Comparison of ENCODE assay signal across 8 mouse cellular contexts in genomic region chr14:105896791-105897568, GRCm38 (mm10). TPM values are rescaled to one million over a fixed set of nuclear protein-coding genes. Genes with fewer than 3 reads are reported as not detected.
A peak's percentile ranks its signal among the peaks of the same experiment; 100 is the strongest.
DNase-seq lines count a peak whose midpoint lies in the region; ATAC-seq and TF ChIP-seq lines count a peak whose summit lies in the region.

Gene Spry2 (minus strand): TSS chr14:105896819.

- no peaks in the 10 kb centered on the region; the same call in 1 of the 2 replicates for H3K4me1 ChIP-seq in forebrain, embryonic 11.5 days (replicated peaks; ENCODE audit: control insufficient read depth, insufficient read depth, low read length)
- H3K4me1 ChIP-seq in heart, embryonic 15.5 days (replicated peaks), result peaks cover 15% of the 10 kb centered on the region
- H3K4me1 ChIP-seq in liver, embryonic 14.5 days (replicated peaks; ENCODE audit: control insufficient read depth in 2 of 2, insufficient read depth in 2 of 2, low read length in 1 of 2), result peaks cover 0 to 6% of the 10 kb centered on the region in 2 experiments; a peak in 2 of 4 replicates
- H3K4me1 ChIP-seq in neural tube, embryonic 11.5 days (ENCODE audit: control insufficient read depth, insufficient read depth, low read length), result peaks cover 16% of the 10 kb centered on the region

- peak within 1 kb of the TSS; percentile 99 for H3ac ChIP-seq in C2C12 (ENCODE audit: control insufficient read depth, insufficient read length, low read depth)

- TF ChIP-seq CTCF in C2C12 (IDR thresholded peaks at IDR 0.05; ENCODE audit: control insufficient read depth, insufficient read depth, insufficient read length), result no peak
- no peak for TF ChIP-seq CTCF in liver, embryonic 14.5 days (IDR thresholded peaks at IDR 0.05; ENCODE audit: low read depth)

- no peaks in the 10 kb centered on the region for H3K9me3 ChIP-seq in forebrain, embryonic 11.5 days (ENCODE audit: control insufficient read depth, low read length)
- no peaks in the 10 kb centered on the region for H3K9me3 ChIP-seq in heart, embryonic 15.5 days (replicated peaks)
- no peaks in the 10 kb centered on the region for H3K9me3 ChIP-seq in liver, embryonic 14.5 days (ENCODE audit: control insufficient read depth, low read length)
- no peaks in the 10 kb centered on the region for H3K9me3 ChIP-seq in neural tube, embryonic 11.5 days (ENCODE audit: control insufficient read depth, low read length)

- peaks cover 16% of the 10 kb centered on the region for H3K36me3 ChIP-seq in C2C12 (ENCODE audit: control insufficient read depth, insufficient read depth)
- no peaks in the 10 kb centered on the region for H3K36me3 ChIP-seq in forebrain, embryonic 11.5 days (ENCODE audit: control insufficient read depth, insufficient read depth, low read length)
- 0 out of 2 replicates have a peak, but pooled peaks cover 8% of the 10 kb centered on the region for H3K36me3 ChIP-seq in heart, embryonic 15.5 days
- no peaks in the 10 kb centered on the region for H3K36me3 ChIP-seq in liver, embryonic 14.5 days (replicated peaks; ENCODE audit: control insufficient read depth, insufficient read depth, low read depth)
- no peaks in the 10 kb centered on the region for H3K36me3 ChIP-seq in neural tube, embryonic 11.5 days (ENCODE audit: control insufficient read depth, insufficient read depth, low read length)

- under 1% methylated on average over 71 of the region's 89 CpGs for WGBS in forebrain, embryonic 11.5 days
- WGBS in heart, embryonic 15.5 days, result under 1% methylated on average over 61 of the region's 89 CpGs
- WGBS in liver, embryonic 14.5 days (ENCODE audit: insufficient replicate concordance), result 0% methylated on average over 47 of the region's 89 CpGs
- WGBS in neural tube, embryonic 11.5 days, result under 1% methylated on average over 61 of the region's 89 CpGs

- no peak for TF ChIP-seq EP300 in liver, embryonic 14.5 days (IDR thresholded peaks at IDR 0.05; ENCODE audit: low read depth)

- peaks cover 46% of the 10 kb centered on the region for H3K79me3 ChIP-seq in C2C12 (ENCODE audit: low read depth)

- H3K79me2 ChIP-seq in C2C12 (ENCODE audit: control insufficient read depth, insufficient read depth), result peaks cover 50% of the 10 kb centered on the region

- peak within 1 kb of the TSS; percentile 98 for H3K27ac ChIP-seq in forebrain, embryonic 11.5 days (ENCODE audit: low read depth, low read length)
- H3K27ac ChIP-seq in heart, embryonic 15.5 days, result peak within 1 kb of the TSS; percentile 100
- H3K27ac ChIP-seq in liver, embryonic 14.5 days, result peak within 1 kb of the TSS; percentile 26
- peak within 1 kb of the TSS; percentile 98 for H3K27ac ChIP-seq in neural tube, embryonic 11.5 days (ENCODE audit: low read depth, low read length)

- peak within 1 kb of the TSS; percentile 86 for H3K4me3 ChIP-seq in C2C12 (ENCODE audit: insufficient read depth, poor library complexity, severe bottlenecking)
- H3K4me3 ChIP-seq in forebrain, embryonic 11.5 days (ENCODE audit: low read depth, low read length), result peak within 1 kb of the TSS; percentile 79
- peak within 1 kb of the TSS; percentile 74 for H3K4me3 ChIP-seq in heart, embryonic 15.5 days
- H3K4me3 ChIP-seq in liver, embryonic 14.5 days (ENCODE audit: insufficient read depth in 1 of 2, low read depth in 2 of 2, low read length in 2 of 2), result peak within 1 kb of the TSS; percentile 62 to 65
- peak within 1 kb of the TSS; percentile 64 for H3K4me3 ChIP-seq in neural tube, embryonic 11.5 days (ENCODE audit: low read depth, low read length)

- H3K9ac ChIP-seq in forebrain, embryonic 11.5 days (ENCODE audit: low read length), result peak within 1 kb of the TSS; percentile 94
- peak within 1 kb of the TSS; percentile 89 for H3K9ac ChIP-seq in heart, embryonic 15.5 days
- peak within 1 kb of the TSS; percentile 53 for H3K9ac ChIP-seq in liver, embryonic 14.5 days (replicated peaks)
- peak within 1 kb of the TSS; percentile 84 for H3K9ac ChIP-seq in neural tube, embryonic 11.5 days (ENCODE audit: low read length)

- H3K27me3 ChIP-seq in C2C12 (ENCODE audit: control insufficient read depth, insufficient read depth, insufficient read length), result no peaks in the 10 kb centered on the region
- no peaks in the 10 kb centered on the region for H3K27me3 ChIP-seq in forebrain, embryonic 11.5 days (ENCODE audit: control insufficient read depth, insufficient read depth, low read length)
- H3K27me3 ChIP-seq in heart, embryonic 15.5 days, result no peaks in the 10 kb centered on the region
- H3K27me3 ChIP-seq in liver, embryonic 14.5 days (ENCODE audit: control insufficient read depth, insufficient read depth, low read length), result peaks cover 40% of the 10 kb centered on the region
- H3K27me3 ChIP-seq in neural tube, embryonic 11.5 days (ENCODE audit: control insufficient read depth, insufficient read depth, low read length), result no peaks in the 10 kb centered on the region

- H3K4me2 ChIP-seq in forebrain, embryonic 11.5 days (ENCODE audit: low read depth, low read length, severe bottlenecking), result peak within 1 kb of the TSS; percentile 84
- H3K4me2 ChIP-seq in heart, embryonic 15.5 days, result peak within 1 kb of the TSS; percentile 92
- H3K4me2 ChIP-seq in liver, embryonic 14.5 days (ENCODE audit: low read depth), result peak within 1 kb of the TSS; percentile 69
- peak within 1 kb of the TSS; percentile 92 for H3K4me2 ChIP-seq in neural tube, embryonic 11.5 days (ENCODE audit: low read depth)

- peak; percentile 82 for DNase-seq in brain, embryonic 18.5 days (ENCODE audit: low read depth, low spot score)
- peak; percentile 95 for DNase-seq in forebrain, embryonic 11.5 days (ENCODE audit: low spot score)
- DNase-seq in kidney, postnatal 36 days, result peak; percentile 94 to 97
- DNase-seq in liver, embryonic 14.5 days (ENCODE audit: low read depth in 3 of 3, low spot score in 3 of 3), result peak; percentile 49 to 53 (median 53)
- peak; percentile 94 for DNase-seq in neural tube, embryonic 11.5 days (ENCODE audit: low spot score)
- DNase-seq in telencephalon, adult 2 months (ENCODE audit: low read depth, low spot score), result peak; percentile 88

- peak; percentile 94 for ATAC-seq in forebrain, embryonic 11.5 days (replicated peaks; ENCODE audit: low FRiP score)
- peak; percentile 92 for ATAC-seq in heart, embryonic 15.5 days (replicated peaks; ENCODE audit: insufficient number of reproducible peaks, insufficient read depth, low FRiP score, low read depth)
- peak; percentile 84 for ATAC-seq in liver, embryonic 14.5 days (ENCODE audit: insufficient read depth)
- ATAC-seq in neural tube, embryonic 11.5 days (ENCODE audit: insufficient read depth, low FRiP score, low TSS enrichment), result peak; percentile 92

TF ChIP-seq in C2C12, 6 proteins besides CTCF, POLR2A, EP300 and RAD21:
- TF ChIP-seq CEBPB (IDR thresholded peaks at IDR 0.05; ENCODE audit: low read depth), result no peak
- TF ChIP-seq MAX (IDR thresholded peaks at IDR 0.05), result peak; percentile 73
- no peak for TF ChIP-seq USF1 (IDR thresholded peaks at IDR 0.05; ENCODE audit: low read depth)
- TF ChIP-seq MYOG (IDR thresholded peaks at IDR 0.05; ENCODE audit: control insufficient read depth, extremely low read depth, insufficient read length), result no peak
- TF ChIP-seq MYOD1 (IDR thresholded peaks at IDR 0.05; ENCODE audit: control insufficient read depth, insufficient read length, low read depth), result peak; percentile 77
- no peak for TF ChIP-seq FOSL1 (IDR thresholded peaks at IDR 0.05; ENCODE audit: insufficient read depth, low read length, poor library complexity, severe bottlenecking)

RNA-seq across cellular contexts. Expression of gene Spry2, which starts in this region (rescaled TPM):
- 51.8 TPM for polyA plus RNA-seq in C2C12 (2012; fragmentation: generic; extraction: Trizol)
- 22.2 and 24.4 TPM in 2 replicates for polyA plus RNA-seq in forebrain, embryonic 11.5 days (2014; fragmentation: Nextera tagmentation; extraction: Ambion mirVana)
- 43.2 and 72.3 TPM in 2 replicates for polyA plus RNA-seq in heart, embryonic 15.5 days (2015; fragmentation: Nextera tagmentation; extraction: Ambion mirVana)
- polyA plus RNA-seq in liver, embryonic 14.5 days (2012; rRNA removed), result 0.92 and 1.1 TPM in 2 replicates
- 3.1 and 3.5 TPM in 2 replicates for polyA plus RNA-seq in liver, embryonic 14.5 days (2014; fragmentation: Nextera tagmentation; extraction: Ambion mirVana)
- polyA plus RNA-seq in neural tube, embryonic 11.5 days (2014; fragmentation: Nextera tagmentation; extraction: Ambion mirVana), result 26.4 and 30.1 TPM in 2 replicates

Comparison
In these comparisons a context has a peak if more than half of its experiments do, and no peak if none do; other contexts are left out.
1. Peak in every context shown above with its lines: DNase-seq, ATAC-seq, H3K4me3 ChIP-seq and H3K27ac ChIP-seq.
2. H3K27ac ChIP-seq: peak in every context shown above with its lines; median percentile 100 in heart, embryonic 15.5 days; 98 in forebrain, embryonic 11.5 days; 98 in neural tube, embryonic 11.5 days; 26 in liver, embryonic 14.5 days.